Mouse (Mus musculus) layer of hippocampus, adult 6 months (tissue): ENCODE results near the gene Erc2. TPM values are rescaled to one million over a fixed set of nuclear protein-coding genes. Genes with fewer than 3 reads are reported as not detected.

Experiments used
- long read RNA-seq, 2 experiments: library from polyadenylated mRNA; unstranded; transcript quantifications; one replicate each; pipeline ENCODE4 v2.0.0; 2019 to 2020
- polyA plus RNA-seq: library from polyadenylated mRNA; unstranded; fragments of <200 nt; fragmentation: Nextera tagmentation; gene quantifications from 2 replicates; pipeline ENCODE4 v1.2.3, GENCODE M21; 2021

The Erc2 gene
- 41.5 and 48.9 TPM in 2 replicates for polyA plus RNA-seq
- long read RNA-seq, experiment 1, transcript Erc2-207 (2 exons, 638 nt), result major isoform, 5 of 99 reads
- long read RNA-seq, experiment 1, partial matches to known transcripts, result 47 of 99 reads
- long read RNA-seq, experiment 1, other reads (novel, unspliced or antisense), result 44 of 99 reads
- long read RNA-seq, experiment 2, transcript Erc2-207 (2 exons, 638 nt), result major isoform, 5 of 235 reads
- long read RNA-seq, experiment 2, partial matches to known transcripts, result 143 of 235 reads
- long read RNA-seq, experiment 2, other reads (novel, unspliced or antisense), result 84 of 235 reads

GRCm38 (mm10) chr14:27622176-27622922, at the start of gene Erc2:
Gene Erc2, plus strand, starts transcription at chr14:27622428.

GRCm38 (mm10) chr14:28504101-28505050, 882.1 kb downstream of the Erc2 start, which contains the start of gene Wnt5a:
Gene Wnt5a, plus strand, starts transcription at chr14:28504750.

Other genes starting within 250 kb of the Erc2 start
- gene Fam208a, start 193.6 kb upstream of the Erc2 start, polyA plus RNA-seq, result 5.2 and 6.3 TPM in 2 replicates
- 2.8 and 3.0 TPM in 2 replicates for gene Ccdc66, start 114.0 kb upstream of the Erc2 start, polyA plus RNA-seq